Mouse (Mus musculus) frontal cortex, postnatal 25 days (tissue): ENCODE data around the gene Ndufa11.

Experiments
- DNase-seq, 2 experiments: peaks; one replicate each; pipeline ENCODE4 v3.0.0; 2022; ENCODE audit warnings: low spot score in 2 of 2

Gene Ndufa11

DNA sequence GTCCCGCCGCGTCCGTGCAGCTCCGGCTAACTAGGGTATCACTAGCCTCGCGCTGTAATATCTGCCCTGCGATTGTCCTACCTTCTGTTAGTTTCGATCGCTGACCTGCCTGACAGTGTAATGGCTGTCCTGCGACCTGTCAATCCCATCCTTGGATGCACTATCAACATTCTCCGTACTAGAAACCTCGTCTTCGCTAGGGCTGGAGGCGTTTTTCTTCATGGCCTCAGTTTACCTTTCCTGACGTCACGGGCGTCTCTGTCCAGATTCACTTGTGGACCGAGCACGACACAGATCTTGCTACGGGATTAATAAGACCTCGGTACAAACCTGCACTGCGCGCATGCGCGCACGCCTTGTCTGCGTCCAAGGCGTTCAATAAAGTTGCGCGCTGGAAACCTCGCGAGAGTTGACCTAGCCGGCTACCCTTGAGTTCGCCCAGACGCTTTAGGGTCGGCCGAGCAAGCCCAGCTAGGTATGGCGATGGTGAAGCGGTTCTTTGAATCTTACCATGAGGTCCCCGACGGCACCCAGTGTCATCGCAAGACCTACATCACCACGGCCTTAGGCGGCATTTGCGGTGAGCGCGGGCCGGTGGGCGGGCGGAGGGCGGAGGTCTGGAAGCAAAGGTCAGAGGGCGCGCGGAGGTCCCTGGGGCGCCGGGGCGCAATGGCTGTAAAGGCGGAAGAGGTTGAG lies at the start of gene Ndufa11, which contains the start of gene Vmac:
Ndufa11 (plus strand) TSS at position 405 of the 696 bp plus-strand sequence.
Vmac (minus strand) TSS at position 660 of the 696 bp plus-strand sequence.
- peak; percentile 90 to 93 for DNase-seq

DNA sequence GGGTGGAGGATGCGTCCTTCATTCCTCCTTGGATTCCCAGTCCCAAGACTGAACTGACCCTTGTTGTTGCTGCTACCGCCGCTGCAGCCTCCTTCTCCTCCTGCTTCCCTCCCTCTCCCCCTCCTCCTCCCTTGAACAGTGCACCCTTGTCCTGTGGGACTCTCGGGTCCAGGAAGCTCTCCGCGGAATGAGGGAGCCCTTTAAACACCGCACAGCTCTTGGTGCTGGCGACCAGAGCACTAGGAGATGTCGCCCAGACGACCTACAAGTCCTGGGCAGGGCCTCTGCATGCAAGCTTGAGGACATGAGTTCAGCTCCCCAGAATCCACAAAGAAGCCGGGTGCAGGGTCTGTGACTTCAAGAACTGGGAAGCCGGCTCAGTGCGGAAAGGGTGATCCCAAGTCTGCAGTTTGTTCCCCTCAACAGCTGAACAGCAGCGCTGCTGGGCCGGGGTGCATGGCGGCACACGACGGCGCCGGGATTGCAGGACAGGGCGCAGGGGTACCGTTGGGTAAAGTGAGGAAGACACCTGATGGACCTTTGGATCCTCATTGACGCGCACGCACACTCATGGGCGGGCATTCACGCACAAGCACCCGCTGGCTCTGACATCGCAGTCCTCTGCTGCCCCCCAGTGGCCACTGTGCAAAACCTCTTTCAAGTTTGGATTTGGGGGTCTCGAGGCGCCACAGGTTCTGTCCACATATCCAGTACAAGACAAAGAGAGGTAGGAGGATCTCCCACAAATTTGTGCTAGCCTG lies 49.0 kb upstream of the Ndufa11 start:
- DNase-seq: peak; percentile 64 to 85

DNA sequence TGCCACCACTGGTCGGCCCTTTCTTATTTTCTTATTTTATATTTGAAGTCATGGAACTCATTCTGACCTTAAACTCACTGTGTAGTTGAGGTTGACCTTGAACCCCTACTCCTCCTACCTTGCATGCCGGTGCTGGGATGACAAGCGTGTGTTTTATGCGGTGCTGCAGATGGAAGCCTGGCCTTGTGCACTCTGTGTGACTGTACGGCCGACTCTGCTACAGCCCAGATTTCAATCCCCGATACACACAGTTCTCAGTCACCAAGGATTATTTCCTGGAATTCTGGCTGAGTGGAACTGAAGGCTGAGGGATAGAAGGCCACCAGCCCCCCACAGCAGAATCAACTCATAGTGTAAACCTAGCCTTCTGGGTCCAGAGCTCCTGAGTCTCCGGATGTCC lies 47.8 kb upstream of the Ndufa11 start:
- no peak for DNase-seq

DNA sequence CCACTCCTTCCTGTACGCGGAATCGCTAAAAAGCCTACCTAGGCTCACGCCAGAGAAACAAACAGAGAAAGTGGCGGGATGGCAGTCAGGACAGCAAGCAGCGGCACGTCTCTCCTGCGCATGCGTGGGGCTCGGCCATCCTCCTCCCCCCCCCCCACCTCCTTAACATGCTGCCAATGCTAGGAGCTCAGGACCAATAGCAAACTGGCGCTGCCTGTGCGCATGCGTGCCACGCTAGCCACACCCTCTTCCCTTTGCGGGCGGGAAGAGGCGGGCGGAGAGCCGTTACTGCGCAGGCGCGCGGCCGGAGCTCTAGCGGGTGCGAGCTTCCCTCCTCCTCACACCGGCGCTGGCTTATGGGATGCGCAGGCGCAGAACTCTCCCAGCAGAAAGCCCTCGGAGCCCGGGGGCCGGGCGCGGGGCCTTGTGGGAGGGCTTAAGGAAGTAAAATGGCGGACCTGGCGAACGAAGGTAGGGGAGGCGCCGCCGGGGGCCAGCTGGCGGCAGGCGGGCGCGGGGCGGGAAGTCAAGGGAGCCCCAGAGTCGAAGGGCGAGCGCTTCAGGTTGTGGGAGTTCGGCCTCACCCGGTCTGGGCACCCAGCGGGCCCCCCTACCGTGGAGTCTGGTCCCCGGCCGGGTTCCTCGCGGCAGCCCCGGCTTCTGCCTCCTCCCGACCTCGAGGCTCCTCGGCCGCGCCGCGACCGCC lies 44.5 kb upstream of the Ndufa11 start, which contains the start of gene Ranbp3:
Ranbp3 (plus strand) TSS at position 354 of the 706 bp plus-strand sequence.
- peak; percentile 90 to 98 for DNase-seq

DNA sequence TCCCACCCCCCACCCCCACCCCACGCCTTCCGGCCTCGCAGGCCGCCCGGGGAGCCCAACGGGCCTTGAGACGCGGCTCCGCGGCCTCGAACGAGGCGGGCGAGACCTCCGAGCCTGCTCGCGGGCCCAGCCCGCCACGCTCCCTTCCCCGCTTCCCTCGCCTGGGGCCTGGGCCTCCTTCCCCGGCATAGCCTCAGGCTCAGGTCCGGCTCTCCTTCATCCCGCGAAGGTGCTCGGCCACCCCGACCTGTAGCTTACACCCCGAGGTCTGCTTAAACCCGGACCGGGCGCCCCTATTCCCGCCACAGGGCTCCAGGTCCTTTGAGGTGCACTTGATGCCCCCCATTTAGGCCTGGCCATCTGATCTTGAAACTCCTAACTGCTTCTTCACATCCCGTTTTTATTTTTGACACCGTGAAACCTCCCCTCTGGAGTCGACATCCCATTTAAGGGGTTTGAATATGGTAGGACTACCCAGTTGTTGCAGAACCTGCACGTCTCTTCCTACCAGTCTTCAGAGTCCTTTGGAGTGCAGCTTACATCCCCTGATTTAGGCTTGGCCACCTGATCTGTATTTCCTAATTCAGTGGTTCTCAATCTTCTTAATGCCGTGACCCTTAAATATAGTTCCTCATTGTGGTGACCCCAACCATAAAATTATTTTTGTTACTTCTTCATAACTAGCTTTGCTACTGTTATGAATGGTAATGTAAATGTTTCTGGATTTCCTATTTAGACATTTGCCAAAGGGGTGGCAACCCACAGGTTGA lies 43.7 kb upstream of the Ndufa11 start:
- DNase-seq: no peak

DNA sequence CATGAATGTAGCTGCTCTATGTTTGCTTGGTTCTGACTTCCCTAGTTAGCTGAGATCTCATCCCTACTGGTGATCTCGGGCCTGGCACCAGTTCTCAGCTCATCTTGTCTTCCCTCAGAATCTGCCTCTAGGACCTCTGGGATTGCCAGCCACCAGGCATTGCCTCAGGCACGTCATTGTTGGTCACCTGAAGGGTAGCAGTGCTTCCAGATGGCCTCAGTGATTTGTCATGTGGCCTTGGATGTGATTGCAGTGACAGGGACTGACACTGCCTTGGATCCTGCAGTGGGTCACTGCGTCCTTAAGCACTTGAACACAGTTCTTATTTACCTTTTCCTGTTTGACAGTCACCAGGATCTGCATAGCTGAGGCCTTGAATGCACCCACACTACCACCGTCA lies 35.8 kb upstream of the Ndufa11 start:
- no peak for DNase-seq

DNA sequence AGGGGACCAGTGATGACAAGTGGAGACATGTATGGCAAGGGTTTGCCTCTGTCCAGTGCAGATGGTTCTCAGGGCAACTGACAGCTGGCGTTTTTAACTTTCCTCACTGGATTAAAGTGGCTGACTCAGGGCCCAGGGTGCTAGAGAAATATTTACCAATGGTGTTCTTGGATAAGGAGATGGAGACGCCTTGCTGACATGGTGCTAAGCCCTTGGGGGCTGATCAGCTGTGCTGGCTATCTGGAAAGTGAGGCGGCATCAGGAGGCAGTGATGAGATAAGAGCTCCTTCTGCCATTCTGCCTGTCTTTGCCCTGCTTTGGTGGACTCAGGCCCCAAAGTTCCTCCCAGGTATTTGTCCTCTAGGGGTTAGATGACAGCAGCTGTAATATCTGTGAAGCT lies 34.7 kb upstream of the Ndufa11 start:
- no peak for DNase-seq

DNA sequence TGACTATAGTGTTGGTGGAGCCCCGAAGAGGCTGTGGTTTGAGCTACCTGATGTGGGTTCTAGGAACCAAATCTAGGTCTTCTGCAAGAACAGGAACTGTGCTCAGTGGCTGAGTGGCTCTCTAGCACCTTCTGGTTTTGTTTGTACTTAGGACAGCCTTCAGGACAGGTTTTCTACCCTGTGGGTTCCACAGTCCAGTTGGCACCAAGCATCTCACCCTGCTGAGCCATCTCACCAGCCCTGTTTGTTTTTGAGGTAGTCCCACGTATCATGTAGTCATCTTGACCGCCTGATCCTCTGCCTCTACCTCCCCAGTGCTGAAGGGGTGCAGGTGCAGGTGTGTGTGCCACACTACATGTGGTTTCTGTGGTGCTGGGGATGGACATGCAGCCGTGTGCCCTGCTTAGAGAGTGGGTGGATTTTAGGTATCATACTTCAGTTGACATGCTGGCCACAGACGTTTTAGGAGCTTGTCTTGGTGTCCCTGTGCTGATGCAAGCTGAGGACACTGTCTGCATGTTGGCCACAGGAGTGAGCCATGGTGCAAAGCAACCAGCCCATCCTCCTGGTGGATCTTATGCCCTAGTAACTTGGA lies 33.9 kb upstream of the Ndufa11 start:
- no peak for DNase-seq

DNA sequence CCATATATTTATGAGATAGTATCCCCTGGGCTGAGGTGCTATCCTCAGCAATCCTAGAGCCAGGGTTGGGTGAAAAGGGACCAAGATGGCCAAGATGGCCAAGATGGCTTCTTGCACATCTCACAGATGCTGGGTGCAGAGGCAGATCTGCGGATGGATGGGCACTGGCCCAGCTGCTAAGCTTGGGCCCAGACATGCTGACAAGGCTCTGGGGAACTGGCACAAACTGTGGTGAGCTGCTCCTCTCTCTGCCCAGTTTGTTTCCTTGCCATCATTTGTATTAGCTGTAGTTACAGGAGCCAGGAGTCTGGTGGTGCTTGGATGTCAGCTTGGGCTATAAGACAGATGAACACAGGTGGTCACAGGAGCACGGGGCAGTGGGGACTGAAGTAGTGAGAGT lies 32.9 kb upstream of the Ndufa11 start:
- DNase-seq: no peak

DNA sequence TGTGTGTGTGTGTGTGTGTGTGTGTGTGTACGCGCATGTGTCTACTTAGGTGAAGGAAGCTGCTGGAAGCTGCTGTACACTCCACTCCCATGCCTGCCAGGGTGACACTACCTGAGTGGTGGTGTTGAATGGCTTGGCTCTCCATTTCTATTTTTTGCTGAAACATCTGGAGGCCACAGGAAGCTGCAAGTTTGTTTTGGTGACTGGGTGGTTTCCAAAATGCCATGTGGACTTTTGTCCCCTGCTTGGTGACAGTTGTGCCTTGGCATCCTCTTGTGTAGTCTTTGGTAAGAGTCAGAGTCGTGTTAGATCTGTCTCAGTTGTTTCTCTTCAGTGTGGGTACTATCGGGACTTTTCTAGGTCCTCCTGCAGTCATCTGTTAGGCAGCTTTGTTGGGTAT lies 30.8 kb upstream of the Ndufa11 start:
- DNase-seq: no peak

DNA sequence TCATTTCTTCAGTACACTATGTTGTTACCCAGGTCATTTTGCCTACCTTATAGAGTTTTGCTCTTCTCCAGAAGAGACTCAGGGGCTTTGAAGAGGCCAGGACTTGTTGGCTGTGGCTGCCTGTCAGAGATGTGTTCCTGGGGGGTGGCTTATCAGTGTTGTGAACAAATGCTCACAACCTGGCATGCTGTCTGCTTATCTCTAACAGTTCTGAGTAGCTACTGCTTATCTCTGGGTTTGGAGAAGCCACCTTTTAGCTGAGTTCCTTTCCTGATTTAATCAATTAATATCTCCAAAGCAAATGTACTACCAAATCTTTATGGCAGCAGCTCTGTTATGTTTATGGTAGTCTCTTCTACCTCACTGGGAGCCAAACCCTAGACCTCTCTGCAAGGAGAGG lies 29.5 kb upstream of the Ndufa11 start:
- DNase-seq: no peak

DNA sequence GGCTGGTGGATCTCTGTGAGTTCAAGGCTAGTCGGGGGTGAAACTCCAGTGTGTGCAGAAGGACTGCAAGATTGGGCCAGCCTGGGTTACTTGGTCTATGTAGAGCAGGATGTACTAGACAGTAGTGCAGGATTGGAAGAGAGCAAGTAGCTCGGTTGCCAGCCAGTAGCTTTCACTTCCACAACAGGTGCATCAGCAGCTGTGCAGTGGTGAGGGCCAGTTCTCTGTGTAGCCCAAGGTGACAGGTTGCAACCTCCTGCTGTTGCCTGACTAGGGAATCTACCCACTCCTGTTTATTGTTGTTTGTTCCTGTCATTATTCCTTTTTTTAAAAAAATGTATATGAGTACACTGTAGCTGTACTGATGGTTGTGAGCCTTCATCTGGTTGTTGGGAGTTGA lies 28.9 kb upstream of the Ndufa11 start:
- no peak for DNase-seq

DNA sequence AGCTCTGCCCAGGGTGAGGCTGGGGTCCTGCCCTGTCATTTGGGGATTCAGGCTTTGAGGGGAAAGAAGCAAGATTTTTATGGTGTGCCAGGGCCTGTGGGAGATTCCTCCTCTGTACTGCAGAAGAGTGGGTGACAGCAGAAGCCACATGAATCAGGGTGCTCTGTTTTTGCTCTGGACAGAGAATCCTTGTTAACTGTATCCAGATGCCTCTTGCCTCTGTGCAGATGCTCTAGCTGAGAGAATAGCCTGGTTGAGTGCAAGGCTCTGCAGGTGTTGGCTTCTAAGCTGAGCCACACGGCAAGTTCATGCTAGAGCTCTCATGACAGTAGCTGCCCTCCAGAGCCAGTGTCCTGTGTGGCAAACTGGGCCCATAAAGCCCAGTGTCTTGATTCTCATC lies 24.2 kb upstream of the Ndufa11 start:
- DNase-seq: no peak

DNA sequence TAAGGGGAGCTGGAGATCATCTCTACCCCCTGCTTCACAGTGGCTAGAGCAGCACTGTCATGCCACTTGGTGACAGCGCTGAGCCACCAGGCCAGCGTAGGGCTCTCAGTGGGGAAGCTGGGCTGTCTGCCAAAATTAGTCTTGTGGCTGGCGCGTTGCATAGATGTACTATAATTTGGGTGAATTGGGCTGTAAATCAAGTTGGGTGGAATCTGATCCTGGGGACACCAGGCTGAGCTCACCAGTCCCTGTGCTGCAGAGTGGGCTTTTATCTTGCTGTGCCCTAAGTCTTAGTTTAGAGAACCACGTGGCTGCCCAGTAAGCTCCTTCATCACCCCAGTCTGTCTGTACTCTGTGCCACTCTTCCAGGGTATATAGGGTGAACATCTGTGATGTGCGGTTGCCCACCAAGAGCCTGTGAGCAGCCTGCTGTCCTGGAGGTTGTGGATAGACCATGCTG lies 23.7 kb upstream of the Ndufa11 start:
- peak; percentile 24 to 53 for DNase-seq

DNA sequence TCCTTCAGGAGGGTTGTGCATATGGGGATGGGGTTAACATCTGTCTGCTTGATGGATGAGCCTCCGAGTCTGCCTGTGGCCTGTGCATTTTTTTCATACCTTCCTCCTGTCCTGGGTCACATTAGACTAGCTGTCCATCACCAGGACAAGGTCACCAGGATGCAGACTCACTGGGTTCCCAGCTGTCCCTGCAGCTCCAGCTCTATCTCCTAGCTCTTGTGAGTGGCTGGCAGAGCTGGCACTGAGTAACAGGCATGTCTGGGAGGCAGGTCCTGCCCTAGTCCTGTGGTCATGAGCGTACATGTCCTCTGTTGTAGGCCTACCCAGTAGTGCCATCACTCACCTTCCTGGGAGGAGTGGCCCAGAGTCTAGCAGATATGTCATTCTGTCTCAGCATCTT lies 17.1 kb upstream of the Ndufa11 start:
- no peak for DNase-seq

DNA sequence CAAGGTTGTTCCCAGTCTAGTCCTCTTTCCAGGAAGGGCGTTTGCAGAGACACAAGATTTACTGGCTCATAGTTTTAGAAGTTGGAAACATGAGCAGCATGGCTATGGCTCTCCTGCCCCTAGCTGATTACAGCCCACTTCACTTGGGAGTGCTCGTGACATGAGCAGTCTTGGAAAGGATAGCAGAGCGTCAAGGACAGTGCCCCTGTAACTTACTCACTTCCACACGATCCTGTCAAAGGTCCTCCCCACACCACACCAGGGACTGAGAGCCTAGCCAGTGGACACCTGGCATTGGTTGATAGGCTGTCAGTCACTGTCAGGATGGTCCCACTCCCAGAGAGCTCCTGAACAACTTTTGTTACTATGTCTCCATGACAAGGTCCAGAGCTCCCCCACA lies 14.5 kb upstream of the Ndufa11 start:
- DNase-seq: no peak

DNA sequence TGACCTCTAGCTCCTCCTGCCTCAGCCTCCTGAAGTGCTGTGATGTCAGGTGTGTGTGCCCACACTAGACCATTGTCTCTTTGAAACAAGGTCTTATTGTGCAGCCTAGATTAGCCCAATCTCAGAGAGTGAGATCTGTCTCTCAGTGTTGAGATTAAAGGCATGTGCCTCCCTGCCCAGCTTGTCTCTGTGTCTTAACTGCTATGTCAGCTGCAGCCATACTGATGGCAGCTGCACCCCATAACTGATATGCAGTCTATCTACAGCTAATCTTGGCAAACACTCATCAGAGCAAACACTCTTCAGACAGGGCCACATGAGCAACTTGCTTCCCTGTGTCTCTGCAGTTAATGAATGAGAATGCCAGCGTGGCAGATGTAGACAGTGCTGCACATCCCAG lies 11.1 kb upstream of the Ndufa11 start:
- DNase-seq: no peak

DNA sequence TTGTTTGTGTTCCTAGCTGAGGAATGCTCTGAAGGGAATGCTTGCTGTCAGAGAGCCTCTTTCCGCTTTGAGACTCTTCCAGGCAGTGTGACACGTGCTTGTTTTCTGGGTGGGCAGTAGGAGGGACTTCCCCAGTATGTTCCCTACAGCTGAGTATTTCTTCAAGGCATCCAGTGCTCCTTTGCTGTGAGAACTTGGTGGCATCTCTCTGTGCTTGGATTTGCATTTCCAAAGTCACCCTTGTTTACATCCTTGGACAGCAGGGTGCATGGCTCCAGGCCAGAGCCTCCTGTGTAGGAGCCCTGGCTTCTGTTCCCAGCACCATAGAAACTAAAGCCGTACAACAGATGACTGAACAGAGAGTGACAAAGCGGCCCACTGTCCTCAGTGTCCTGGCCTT lies 8.9 kb upstream of the Ndufa11 start:
- DNase-seq: no peak

DNA sequence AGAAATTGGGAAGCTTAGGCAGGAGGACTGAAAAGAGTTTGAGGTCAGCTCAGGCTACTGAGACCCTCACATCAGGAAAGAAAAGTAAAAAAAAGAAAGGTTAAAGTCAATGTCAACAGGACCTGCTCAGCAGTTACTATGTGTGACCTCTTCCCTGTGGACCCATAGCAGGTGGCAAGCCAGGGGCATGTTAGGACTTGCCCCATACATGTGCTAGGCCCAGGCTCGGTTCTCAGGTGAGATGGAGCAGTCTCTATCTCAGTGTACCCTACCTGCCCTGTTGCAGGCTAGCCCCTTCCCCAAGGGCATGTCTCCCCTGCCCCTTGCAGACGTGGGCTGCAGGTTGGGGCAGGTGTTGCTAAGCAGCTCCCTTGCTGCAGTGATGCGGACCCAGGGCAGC lies 7.9 kb upstream of the Ndufa11 start:
- no peak for DNase-seq

DNA sequence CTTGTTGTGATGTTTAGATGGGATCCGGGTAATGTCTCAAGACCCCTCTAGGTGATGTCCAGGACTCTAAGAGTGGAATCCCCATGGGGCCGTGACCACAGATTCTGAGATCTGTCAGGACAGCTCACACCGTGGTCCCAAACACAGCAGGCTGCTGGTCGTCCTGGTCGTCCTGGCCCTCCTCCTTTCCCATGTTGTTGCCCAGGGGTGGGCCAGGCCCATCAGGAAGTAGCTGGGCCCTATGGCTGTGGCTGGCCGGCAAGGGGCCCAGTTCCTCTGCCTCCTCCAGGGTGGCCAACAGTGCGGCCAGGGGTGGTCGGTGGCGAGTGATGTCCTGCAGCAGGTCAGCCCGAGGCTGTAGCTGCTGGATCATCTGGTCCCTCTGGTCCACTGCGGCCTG lies 2.2 kb upstream of the Ndufa11 start:
- no peak for DNase-seq

DNA sequence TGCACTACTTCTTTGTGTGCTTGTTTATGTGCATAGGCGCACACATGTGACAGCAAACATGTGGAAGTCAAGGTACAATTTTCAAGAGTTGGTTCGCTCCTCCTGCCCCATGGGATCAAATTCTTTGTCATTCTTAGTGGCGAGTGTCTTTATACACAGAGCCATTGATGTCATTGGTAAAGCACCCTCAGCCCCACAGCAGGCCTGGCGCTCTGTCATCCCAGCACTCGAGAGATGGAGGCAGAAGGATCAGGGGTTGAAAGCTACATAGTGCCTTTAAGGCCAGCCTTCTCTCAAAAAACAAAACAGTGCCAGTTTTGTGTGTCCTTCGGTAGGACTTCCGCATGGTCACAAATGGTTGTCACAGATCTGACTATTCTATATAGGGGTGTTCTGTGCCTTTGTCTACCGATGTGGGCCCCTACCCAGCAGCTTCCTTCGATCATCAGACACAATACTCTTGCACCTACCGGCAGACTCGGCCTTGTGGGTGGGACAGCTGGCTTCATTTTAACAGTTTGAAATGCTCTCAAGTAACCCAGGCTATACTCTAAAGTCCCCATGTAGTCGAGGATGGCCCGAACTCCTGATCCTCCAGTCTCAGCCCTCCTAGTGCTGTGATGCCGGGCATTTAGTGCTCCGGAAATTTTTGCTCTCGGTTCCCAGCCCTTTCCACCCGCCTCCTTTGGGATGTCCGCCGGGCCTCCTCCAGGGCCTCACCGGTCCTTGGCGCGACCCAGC lies 1.5 kb upstream of the Ndufa11 start:
- peak in 1 of 2 experiments; percentile 23 for DNase-seq
